Mouse (Mus musculus): ENCODE results near the gene Slc36a2. TPM values are rescaled to one million over a fixed set of nuclear protein-coding genes. Genes with fewer than 3 reads are reported as not detected.

The Slc36a2 gene
- 1.3 and 2.7 TPM in 2 replicates for polyA plus RNA-seq (2015; fragmentation: Nextera tagmentation; extraction: Ambion mirVana)

DNA sequence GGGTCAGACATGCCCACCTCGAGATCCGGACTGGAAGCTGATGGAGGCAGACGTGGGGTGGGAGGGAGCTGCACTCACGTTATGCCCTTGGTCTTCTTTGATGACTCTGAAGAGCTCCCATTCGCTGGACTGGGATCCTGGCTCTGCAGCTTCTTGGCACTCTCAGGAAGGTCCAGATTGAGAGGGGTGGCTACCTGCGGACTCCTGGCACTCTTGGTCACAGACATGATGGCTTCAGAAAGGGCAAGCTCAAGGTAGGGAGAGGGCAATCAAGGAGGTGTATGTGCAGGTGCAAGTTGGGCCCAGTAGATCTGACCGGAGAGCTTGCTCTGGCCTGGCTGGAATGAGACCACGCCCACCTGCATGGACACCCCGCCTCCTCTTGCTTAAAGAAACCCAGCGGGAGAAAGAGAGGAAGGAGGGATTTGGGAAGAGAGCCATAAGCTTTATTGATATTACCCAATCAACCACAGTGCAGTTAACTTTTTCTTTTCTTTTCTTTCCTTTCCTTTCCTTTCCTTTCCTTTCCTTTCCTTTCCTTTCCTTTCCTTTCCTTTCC lies at the start of gene Slc36a2:
Gene Slc36a2 (minus strand): TSS at position 345 of the 559 bp plus-strand sequence.
- ATAC-seq (ENCODE audit: insufficient number of reproducible peaks, insufficient read depth, low FRiP score, low TSS enrichment, low read depth), result no peak

DNA sequence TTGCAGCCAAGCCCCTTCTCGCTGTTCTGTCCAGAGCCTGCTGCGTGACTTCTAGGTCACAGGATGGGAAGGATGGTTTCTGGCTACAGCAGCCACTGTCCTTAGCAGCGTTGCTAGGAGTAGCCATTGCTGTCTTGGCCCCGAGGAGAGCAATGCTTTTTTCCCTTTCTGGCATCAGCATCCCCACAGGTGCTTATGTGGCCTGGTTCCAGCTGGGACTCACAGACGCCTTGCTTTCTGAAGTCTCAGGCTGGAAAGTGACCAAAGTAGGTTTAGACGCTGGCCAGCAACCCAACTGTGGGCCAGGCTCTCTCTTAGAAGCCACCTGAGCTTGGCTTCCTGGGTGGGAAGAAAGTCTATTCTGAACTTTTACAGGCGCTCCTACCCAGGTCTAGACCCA lies 49.4 kb upstream of the Slc36a2 start:
- Histone ChIP-seq H3K9me3 (no peaks in the 10 kb centered on the region), H3K4me2 (no peak overlapping the region), H3K9ac (no peak overlapping the region), H3K27me3 (no peaks in the 10 kb centered on the region), H3K4me3 (no peak overlapping the region), H3K4me1 (no peaks in the 10 kb centered on the region), H3K36me3 (peaks cover 36% of the 10 kb centered on the region), H3K27ac (no peak overlapping the region)
- no peak for ATAC-seq (ENCODE audit: insufficient number of reproducible peaks, insufficient read depth, low FRiP score, low TSS enrichment, low read depth)
- 88% methylated on average over 7 of the region's 7 CpGs for WGBS

More for the DNA sequence above, at the start of gene Slc36a2:
- no peak within 1 kb of the TSS for H3K4me3 ChIP-seq
- H3K4me1 ChIP-seq, result no peaks in the 10 kb centered on the region
- H3K27me3 ChIP-seq, result no peaks in the 10 kb centered on the region
- no peaks in the 10 kb centered on the region for H3K36me3 ChIP-seq
- H3K9ac ChIP-seq, result no peak within 1 kb of the TSS
- no peak within 1 kb of the TSS for H3K27ac ChIP-seq
- 23% methylated on average over 10 of the region's 10 CpGs for WGBS
- no peaks in the 10 kb centered on the region for H3K9me3 ChIP-seq
- no peak within 1 kb of the TSS for H3K4me2 ChIP-seq

DNA sequence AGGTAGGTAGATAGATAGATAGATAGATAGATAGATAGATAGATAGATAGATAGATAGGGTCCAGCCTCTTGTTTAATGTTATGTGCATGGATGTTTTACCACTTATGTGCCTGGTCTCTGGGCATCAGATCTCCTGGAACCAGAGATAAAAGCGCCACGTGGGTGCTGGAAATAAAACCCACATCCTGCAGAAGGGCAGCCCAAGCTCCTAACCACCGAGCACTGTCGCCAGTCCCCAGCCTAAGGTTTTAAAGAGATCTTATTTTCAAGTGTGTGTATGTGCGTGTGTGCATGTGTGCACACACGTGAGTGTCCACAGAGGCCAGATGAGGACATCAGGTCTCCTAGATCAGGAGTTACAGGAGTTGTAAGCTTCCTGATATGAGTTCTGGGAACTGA lies 46.2 kb upstream of the Slc36a2 start:
- H3K4me3 ChIP-seq, result no peak overlapping the region
- H3K27ac ChIP-seq, result no peak overlapping the region
- no peaks in the 10 kb centered on the region for H3K27me3 ChIP-seq
- no peak overlapping the region for H3K4me2 ChIP-seq
- 92% methylated on average over 6 of the region's 6 CpGs for WGBS
- H3K36me3 ChIP-seq, result peaks cover 52% of the 10 kb centered on the region
- H3K9me3 ChIP-seq, result no peaks in the 10 kb centered on the region
- no peak overlapping the region for H3K9ac ChIP-seq
- H3K4me1 ChIP-seq, result no peaks in the 10 kb centered on the region
- ATAC-seq (ENCODE audit: insufficient number of reproducible peaks, insufficient read depth, low FRiP score, low TSS enrichment, low read depth), result no peak

GRCm38 (mm10) chr11:55221306-55221705 lies 36.4 kb upstream of the Slc36a2 start:
- no peak overlapping the region for H3K4me3 ChIP-seq
- H3K27me3 ChIP-seq, result no peaks in the 10 kb centered on the region
- 88% methylated on average over 7 of the region's 7 CpGs for WGBS
- H3K9ac ChIP-seq, result no peak overlapping the region
- no peaks in the 10 kb centered on the region for H3K4me1 ChIP-seq
- peaks cover 70% of the 10 kb centered on the region for H3K36me3 ChIP-seq
- H3K27ac ChIP-seq, result no peak overlapping the region
- ATAC-seq (ENCODE audit: insufficient number of reproducible peaks, insufficient read depth, low FRiP score, low TSS enrichment, low read depth), result no peak
- H3K4me2 ChIP-seq, result no peak overlapping the region
- no peaks in the 10 kb centered on the region for H3K9me3 ChIP-seq

- peaks cover 47% of the 10 kb centered on the region for H3K36me3 ChIP-seq
- H3K4me3 ChIP-seq, result no peak overlapping the region
- no peak overlapping the region for H3K4me2 ChIP-seq
- no peak overlapping the region for H3K27ac ChIP-seq
- no peaks in the 10 kb centered on the region for H3K4me1 ChIP-seq
- H3K27me3 ChIP-seq, result no peaks in the 10 kb centered on the region
- no peaks in the 10 kb centered on the region for H3K9me3 ChIP-seq
- ATAC-seq (ENCODE audit: insufficient number of reproducible peaks, insufficient read depth, low FRiP score, low TSS enrichment, low read depth), result no peak
- WGBS, result 83% methylated on average over 3 of the region's 3 CpGs
- no peak overlapping the region for H3K9ac ChIP-seq
Observed at GRCm38 (mm10) chr11:55218473-55218872, 33.6 kb upstream of the Slc36a2 start.

GRCm38 (mm10) chr11:55217880-55218279 lies 33.0 kb upstream of the Slc36a2 start:
- no peaks in the 10 kb centered on the region for H3K27me3 ChIP-seq
- no peak overlapping the region for H3K27ac ChIP-seq
- H3K36me3 ChIP-seq, result peaks cover 42% of the 10 kb centered on the region
- no peaks in the 10 kb centered on the region for H3K9me3 ChIP-seq
- H3K4me1 ChIP-seq, result no peaks in the 10 kb centered on the region
- no peak overlapping the region for H3K4me3 ChIP-seq
- no peak overlapping the region for H3K4me2 ChIP-seq
- ATAC-seq (ENCODE audit: insufficient number of reproducible peaks, insufficient read depth, low FRiP score, low TSS enrichment, low read depth), result no peak
- WGBS, result 86% methylated on average over 7 of the region's 7 CpGs
- no peak overlapping the region for H3K9ac ChIP-seq

- Histone ChIP-seq H3K27ac (no peak overlapping the region), H3K27me3 (no peaks in the 10 kb centered on the region), H3K9ac (no peak overlapping the region), H3K9me3 (no peaks in the 10 kb centered on the region), H3K4me1 (no peaks in the 10 kb centered on the region), H3K4me2 (no peak overlapping the region), H3K36me3 (peaks cover 42% of the 10 kb centered on the region), H3K4me3 (no peak overlapping the region)
- 81% methylated on average over 4 of the region's 4 CpGs for WGBS
- ATAC-seq (ENCODE audit: insufficient number of reproducible peaks, insufficient read depth, low FRiP score, low TSS enrichment, low read depth), result no peak
Observed at GRCm38 (mm10) chr11:55217418-55217817, 32.5 kb upstream of the Slc36a2 start.

GRCm38 (mm10) chr11:55216830-55217229 lies 32.0 kb upstream of the Slc36a2 start:
- ATAC-seq (ENCODE audit: insufficient number of reproducible peaks, insufficient read depth, low FRiP score, low TSS enrichment, low read depth), result no peak
- 75% methylated on average over 13 of the region's 13 CpGs for WGBS

GRCm38 (mm10) chr11:55216061-55216460 lies 31.2 kb upstream of the Slc36a2 start:
- H3K27me3 ChIP-seq, result no peaks in the 10 kb centered on the region
- ATAC-seq (ENCODE audit: insufficient number of reproducible peaks, insufficient read depth, low FRiP score, low TSS enrichment, low read depth), result no peak
- H3K9ac ChIP-seq, result no peak overlapping the region
- H3K4me3 ChIP-seq, result no peak overlapping the region
- H3K27ac ChIP-seq, result no peak overlapping the region
- no peaks in the 10 kb centered on the region for H3K4me1 ChIP-seq
- peaks cover 30% of the 10 kb centered on the region for H3K36me3 ChIP-seq
- H3K9me3 ChIP-seq, result no peaks in the 10 kb centered on the region
- H3K4me2 ChIP-seq, result no peak overlapping the region
- WGBS, result 58% methylated on average over 4 of the region's 4 CpGs

More at GRCm38 (mm10) chr11:55216830-55217229, 32.0 kb upstream of the Slc36a2 start:
- H3K27me3 ChIP-seq, result no peaks in the 10 kb centered on the region
- H3K4me1 ChIP-seq, result no peaks in the 10 kb centered on the region
- H3K9ac ChIP-seq, result no peak overlapping the region
- no peak overlapping the region for H3K27ac ChIP-seq
- H3K4me3 ChIP-seq, result no peak overlapping the region
- no peaks in the 10 kb centered on the region for H3K9me3 ChIP-seq
- peaks cover 37% of the 10 kb centered on the region for H3K36me3 ChIP-seq
- no peak overlapping the region for H3K4me2 ChIP-seq

GRCm38 (mm10) chr11:55214978-55215377 lies 30.1 kb upstream of the Slc36a2 start:
- WGBS, result 87% methylated on average over 3 of the region's 3 CpGs
- H3K27ac ChIP-seq, result no peak overlapping the region
- H3K36me3 ChIP-seq, result peaks cover 19% of the 10 kb centered on the region
- H3K4me3 ChIP-seq, result no peak overlapping the region
- ATAC-seq (ENCODE audit: insufficient number of reproducible peaks, insufficient read depth, low FRiP score, low TSS enrichment, low read depth), result no peak
- H3K9ac ChIP-seq, result no peak overlapping the region
- no peaks in the 10 kb centered on the region for H3K27me3 ChIP-seq
- H3K9me3 ChIP-seq, result no peaks in the 10 kb centered on the region
- H3K4me1 ChIP-seq, result peaks cover 4% of the 10 kb centered on the region; the same call in 1 of the 2 replicates
- no peak overlapping the region for H3K4me2 ChIP-seq

DNA sequence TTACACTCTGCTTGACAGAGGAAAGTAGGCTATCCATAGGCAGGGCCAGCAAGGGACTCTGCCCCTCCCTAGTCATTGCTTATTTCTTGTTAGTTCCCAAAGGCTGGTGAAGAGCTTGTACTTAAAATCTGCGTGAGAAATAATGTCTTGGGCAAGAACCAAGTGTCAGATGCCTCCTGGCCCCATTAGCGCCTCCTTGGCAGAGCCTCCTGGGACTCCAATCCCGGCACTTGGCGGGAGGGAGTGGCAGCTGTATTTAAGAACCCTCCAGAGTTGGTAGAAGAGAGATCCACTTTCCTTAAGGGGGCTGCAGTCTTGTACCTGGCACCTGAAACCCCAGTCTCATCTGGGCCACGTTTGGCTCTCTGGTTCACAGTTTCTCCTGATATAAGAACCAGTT lies 29.3 kb upstream of the Slc36a2 start:
- 89% methylated on average over 5 of the region's 5 CpGs for WGBS
- ATAC-seq (ENCODE audit: insufficient number of reproducible peaks, insufficient read depth, low FRiP score, low TSS enrichment, low read depth), result no peak

DNA sequence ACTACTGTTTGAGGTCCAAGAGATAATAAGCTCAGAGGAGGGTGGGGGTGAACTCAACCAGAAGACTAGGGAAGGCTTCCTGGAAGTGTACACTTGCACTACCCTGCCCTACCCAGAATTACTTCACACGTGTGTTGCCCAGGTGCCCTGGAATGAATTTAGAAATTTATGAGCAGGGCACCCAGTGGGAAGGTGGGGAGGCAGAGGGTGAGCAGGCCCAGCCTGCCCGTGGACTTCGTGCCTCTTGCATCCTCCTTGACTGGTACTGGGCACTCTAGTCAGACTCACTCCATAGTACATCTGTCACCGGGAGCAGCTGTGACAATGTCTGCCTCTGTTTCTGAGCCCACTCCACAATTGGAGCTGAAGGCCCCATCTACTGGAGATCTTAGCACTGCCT lies 28.6 kb upstream of the Slc36a2 start:
- whole genome bisulfite sequencing, result 93% methylated on average over 4 of the region's 4 CpGs
- peaks cover 13% of the 10 kb centered on the region; the same call in 1 of the 2 replicates for H3K4me1 ChIP-seq
- H3K9ac ChIP-seq, result no peak overlapping the region
- 0 out of 2 replicates have a peak, but pooled peaks cover 6% of the 10 kb centered on the region for H3K36me3 ChIP-seq
- no peaks in the 10 kb centered on the region for H3K9me3 ChIP-seq
- H3K27me3 ChIP-seq, result no peaks in the 10 kb centered on the region
- no peak overlapping the region for H3K4me2 ChIP-seq
- H3K4me3 ChIP-seq, result no peak overlapping the region
- no peak for ATAC-seq (ENCODE audit: insufficient number of reproducible peaks, insufficient read depth, low FRiP score, low TSS enrichment, low read depth)
- no peak overlapping the region for H3K27ac ChIP-seq

More for the DNA sequence above, 29.3 kb upstream of the Slc36a2 start:
- H3K27ac ChIP-seq, result no peak overlapping the region
- no peaks in the 10 kb centered on the region for H3K9me3 ChIP-seq
- peaks cover 11% of the 10 kb centered on the region for H3K36me3 ChIP-seq
- peaks cover 12% of the 10 kb centered on the region; the same call in 1 of the 2 replicates for H3K4me1 ChIP-seq
- no peak overlapping the region for H3K4me3 ChIP-seq
- H3K4me2 ChIP-seq, result no peak overlapping the region
- no peak overlapping the region for H3K9ac ChIP-seq
- H3K27me3 ChIP-seq, result no peaks in the 10 kb centered on the region

Measured in embryonic facial prominence, embryonic 13.5 days (tissue).